Mouse (Mus musculus): Measurements from ENCODE around the gene Raver1.
"Not testable (repeated sequence)": the region's sequence is repeated elsewhere in the genome, so short reads cannot be mapped to it uniquely, and the experiment has no call there.

DNA sequence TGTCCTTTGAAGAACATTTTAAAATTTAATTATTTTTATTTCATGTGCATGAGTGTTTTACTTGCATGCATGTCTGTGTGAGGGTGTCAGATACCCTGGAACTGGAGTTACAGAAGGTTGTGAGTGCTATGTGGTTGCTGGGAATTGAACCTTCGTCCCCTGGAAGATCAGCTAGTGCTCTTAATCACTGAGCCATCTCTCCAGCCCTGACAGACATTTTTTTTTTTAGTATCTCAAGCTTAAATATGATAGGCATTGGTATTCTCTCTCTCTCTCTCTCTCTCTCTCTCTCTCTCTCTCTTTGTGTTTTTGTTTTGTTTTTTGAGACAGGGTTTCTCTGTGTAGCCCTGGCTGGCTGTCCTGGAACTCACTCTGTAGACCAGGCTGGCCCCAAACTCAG is 47.0 kb downstream of the Raver1 start:
- TF ChIP-seq POLR2A (IDR thresholded peaks at IDR 0.05; ENCODE audit: borderline replicate concordance, extremely low read depth, low read depth, low read length); CTCF (IDR thresholded peaks at IDR 0.05; ENCODE audit: insufficient read depth, low read length): not testable (repeated sequence)

All from lung, adult 2 months (tissue).